Mouse (Mus musculus) midbrain, embryonic 11.5 days (tissue): ENCODE measurements around the gene Cdk19. TPM values are rescaled to one million over a fixed set of nuclear protein-coding genes. Genes with fewer than 3 reads are reported as not detected.
"Not testable (repeated sequence)": the region's sequence is repeated elsewhere in the genome, so short reads cannot be mapped to it uniquely, and the experiment has no call there.

Source experiments
- ATAC-seq: fragments of 200-750 bp; cut with Nextera tagmentation; 2 replicates; pipeline ENCODE4 v1.8.0; 2017; ENCODE audit warnings: moderate TSS enrichment, moderate library complexity; ENCODE audit not compliant: low FRiP score
- DNase-seq: peaks from one replicate; pipeline ENCODE4 v3.0.0; 2015; ENCODE audit warnings: low spot score; ENCODE audit errors: missing footprints
- H3K27ac ChIP-seq: fragments of 300-500 bp; sonication (generic); 2 replicates; pipeline ENCODE4 v1.5.1; 2014; ENCODE audit warnings: low read depth, low read length
- H3K27me3 ChIP-seq: fragments of 300-500 bp; sonication (generic); 2 replicates; pipeline ENCODE4 v1.6.1; 2014; ENCODE audit warnings: mild to moderate bottlenecking, low read length, moderate library complexity, mixed read lengths; ENCODE audit not compliant: control insufficient read depth, insufficient read depth
- H3K36me3 ChIP-seq: fragments of 300-500 bp; sonication (generic); 2 replicates; pipeline ENCODE4 v1.6.1; 2014; ENCODE audit warnings: mild to moderate bottlenecking, low read length, moderate library complexity, mixed read lengths; ENCODE audit not compliant: control insufficient read depth, insufficient read depth
- H3K4me1 ChIP-seq: fragments of 300-500 bp; sonication (generic); 2 replicates; pipeline ENCODE4 v1.6.1; 2014; ENCODE audit warnings: low read length; ENCODE audit not compliant: control insufficient read depth, insufficient read depth
- H3K4me2 ChIP-seq: fragments of 300-500 bp; sonication (generic); 2 replicates; pipeline ENCODE4 v1.6.1; 2014; ENCODE audit warnings: mild to moderate bottlenecking, moderate library complexity
- H3K4me3 ChIP-seq: fragments of 300-500 bp; sonication (generic); 2 replicates; pipeline ENCODE4 v1.5.1; 2014; ENCODE audit warnings: low read depth, low read length
- H3K9ac ChIP-seq: fragments of 300-500 bp; sonication (generic); 2 replicates; pipeline ENCODE4 v1.6.1; 2014; ENCODE audit warnings: low read length
- H3K9me3 ChIP-seq: fragments of 300-500 bp; sonication (generic); 2 replicates; pipeline ENCODE4 v1.6.1; 2016; ENCODE audit warnings: low read length; ENCODE audit not compliant: control insufficient read depth
- WGBS: fragments of 180-500 bp; shearing (Covaris S2); extraction: QIAGEN DNeasy Blood & Tissue Kit; methylation state at CpG from one replicate; pipeline ENCODE4 v1.1.7; 2014; 5-methylcytosine and 5-hydroxymethylcytosine counted together
- polyA plus RNA-seq: library from polyadenylated mRNA; unstranded; fragments of >200 nt; fragmentation: Nextera tagmentation; extraction: Ambion mirVana; gene quantifications from 2 replicates; pipeline ENCODE4 v1.2.1, GENCODE M21; 2014

The Cdk19 gene
- polyA plus RNA-seq, 1 experiment from 2014 or later = 7.3 TPM

GRCm38 (mm10) chr10:40530661-40531060 is 191.3 kb downstream of the Cdk19 start:
- no peak for DNase-seq
- Histone ChIP-seq H3K4me3 (no peak overlapping the region), H3K27ac (no peak overlapping the region), H3K9me3 (no peaks in the 10 kb centered on the region), H3K27me3 (no peaks in the 10 kb centered on the region), H3K4me1 (no peaks in the 10 kb centered on the region), H3K4me2 (no peak overlapping the region), H3K36me3 (no peaks in the 10 kb centered on the region), H3K9ac (no peak overlapping the region)
- WGBS = 90% methylated on average over 3 of the region's 3 CpGs
- ATAC-seq = no peak

- not testable (repeated sequence) for H3K9me3 ChIP-seq, ATAC-seq, H3K4me2 ChIP-seq, H3K4me3 ChIP-seq, H3K36me3 ChIP-seq, H3K4me1 ChIP-seq, H3K9ac ChIP-seq, DNase-seq, H3K27me3 ChIP-seq, H3K27ac ChIP-seq
- 95% methylated on average over 4 of the region's 4 CpGs for WGBS
Observed at GRCm38 (mm10) chr10:40532586-40532985, 193.2 kb downstream of the Cdk19 start.

Other genes starting within 250 kb of the Cdk19 start
- 3.5 and 4.6 TPM in 2 replicates for gene Slc16a10, start 197.3 kb upstream of the Cdk19 start, polyA plus RNA-seq
- 87.2 and 94.7 TPM in 2 replicates for gene Rpf2, start 92.5 kb upstream of the Cdk19 start, polyA plus RNA-seq
- gene Gtf3c6, start 81.5 kb upstream of the Cdk19 start, polyA plus RNA-seq = 133 and 139 TPM in 2 replicates
- gene Amd1, start 37.4 kb upstream of the Cdk19 start, polyA plus RNA-seq = 104 and 115 TPM in 2 replicates
- not detected in 2 replicates for gene Slc22a16, start 230.8 kb downstream of the Cdk19 start, polyA plus RNA-seq